Mouse (Mus musculus) layer of hippocampus, postnatal 36 days (tissue): ENCODE measurements at regions not wholly inside any gene's neighbourhood (a gene's known extent, or its start where the extent isn't known, plus 50 kb on each side); places are given as distances from the start of the nearest gene placed in this dataset.
"Not testable (repeated sequence)": the region's sequence is repeated elsewhere in the genome, so short reads cannot be mapped to it uniquely, and the experiment has no call there.

Experiments
- DNase-seq, 2 experiments: peaks; one replicate each; pipeline ENCODE4 v3.0.0; 2022

DNA sequence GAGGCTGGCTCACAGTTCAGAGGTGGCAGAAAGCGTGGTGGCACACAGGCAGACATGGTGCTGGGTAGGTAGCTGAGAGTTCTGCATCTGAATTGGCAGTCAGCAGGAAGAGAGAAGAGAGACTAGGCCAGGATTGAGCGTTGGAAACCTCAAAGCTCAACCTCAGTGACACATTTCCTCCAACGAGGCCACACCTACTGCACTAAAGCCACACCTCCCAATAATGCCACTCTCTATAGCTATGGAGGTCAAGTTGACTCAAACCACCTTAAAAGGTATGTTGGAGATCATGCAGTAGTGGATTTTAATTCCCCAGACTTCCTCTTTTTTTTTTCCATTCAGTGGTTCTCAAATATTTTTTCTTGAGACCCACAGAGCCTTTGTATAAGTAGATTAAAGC is 57.1 kb downstream of the Ccdc54 start:
- DNase-seq, result no peak

DNA sequence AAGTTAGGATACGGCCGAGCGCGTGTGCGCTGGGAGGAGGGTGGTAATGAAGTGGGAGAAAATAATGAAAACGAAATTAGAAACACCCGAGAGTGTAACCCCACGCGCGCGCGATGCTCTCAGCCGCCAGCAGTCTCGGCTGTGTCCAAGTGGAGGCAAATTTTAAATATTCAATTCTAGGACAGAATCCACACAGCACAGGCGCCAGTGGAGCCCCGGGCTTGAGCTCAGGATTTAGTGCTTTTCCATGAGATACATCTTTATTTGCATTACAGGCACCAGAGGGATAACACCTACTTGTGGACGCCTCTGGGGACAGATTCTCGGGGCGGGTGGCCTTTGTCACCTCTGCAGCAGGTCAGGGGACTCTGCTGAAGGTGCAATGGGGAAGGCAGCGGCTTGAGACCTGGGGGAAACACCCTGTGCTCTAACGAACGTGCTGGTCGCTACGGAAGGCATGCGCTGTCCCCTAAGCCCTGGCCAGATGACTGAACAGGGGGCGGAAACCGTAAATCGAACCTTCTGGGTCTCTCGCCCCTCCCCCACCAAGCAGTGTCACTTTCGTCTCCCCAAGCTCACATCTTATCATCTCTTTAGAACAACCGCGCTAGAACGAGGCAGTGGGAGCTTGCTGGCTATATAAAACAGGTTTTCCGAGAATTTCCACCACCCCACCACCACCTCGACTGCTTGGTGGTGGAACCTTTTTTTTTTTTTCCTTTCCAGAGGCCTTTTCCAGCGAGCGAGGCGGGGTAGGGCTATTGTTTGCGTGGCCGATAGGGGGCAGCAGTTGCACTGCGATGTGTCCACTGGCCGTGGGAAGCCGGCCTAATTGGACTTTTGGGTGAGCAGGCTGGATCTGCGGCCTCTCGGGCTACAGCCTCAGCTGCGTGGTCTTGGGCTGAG is 61.2 kb downstream of the Ccdc54 start:
- DNase-seq, result peak; percentile 80 to 82

DNA sequence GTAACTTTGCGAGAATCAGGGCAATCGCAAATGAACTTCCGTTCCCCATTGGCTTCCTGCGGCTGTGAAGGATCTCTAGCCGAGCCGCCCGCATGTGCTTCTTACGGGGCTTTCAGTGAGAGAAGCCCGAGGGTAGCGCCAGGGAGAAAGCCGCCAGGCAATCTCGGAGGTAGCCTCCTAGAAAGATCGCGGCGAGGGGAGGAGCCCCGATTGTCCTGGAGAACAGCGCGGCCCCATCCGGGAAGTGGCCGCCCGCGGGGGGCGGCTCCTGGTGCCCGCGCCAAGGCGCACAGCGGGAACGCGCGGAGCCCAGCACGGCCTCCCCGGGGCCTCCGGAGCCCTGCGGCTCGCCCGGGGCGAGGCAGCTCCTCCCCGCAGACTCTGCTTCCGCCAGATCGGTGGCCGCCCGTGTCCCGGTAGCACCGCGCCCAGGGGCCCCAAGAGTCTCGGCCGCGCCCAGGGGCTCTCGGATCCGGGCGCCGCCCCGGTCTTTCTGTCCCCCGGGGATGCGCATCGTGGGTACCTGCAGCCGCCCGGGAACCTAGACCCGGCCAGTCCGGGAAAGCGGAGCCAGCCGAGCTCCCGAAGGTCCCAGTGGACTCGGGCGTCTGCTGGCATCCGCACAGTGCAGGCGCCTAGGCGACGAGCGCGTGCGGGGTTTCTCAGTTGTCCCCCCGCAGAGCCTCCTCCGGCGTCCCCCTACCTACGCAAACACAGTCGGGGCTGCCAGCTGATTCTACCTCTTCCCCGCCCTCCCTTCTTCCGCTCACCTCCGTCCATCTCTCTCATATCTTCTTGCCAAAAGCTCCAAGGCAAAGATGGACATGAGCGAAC is 62.1 kb downstream of the Ccdc54 start:
- DNase-seq, result peak; percentile 76 to 77

DNA sequence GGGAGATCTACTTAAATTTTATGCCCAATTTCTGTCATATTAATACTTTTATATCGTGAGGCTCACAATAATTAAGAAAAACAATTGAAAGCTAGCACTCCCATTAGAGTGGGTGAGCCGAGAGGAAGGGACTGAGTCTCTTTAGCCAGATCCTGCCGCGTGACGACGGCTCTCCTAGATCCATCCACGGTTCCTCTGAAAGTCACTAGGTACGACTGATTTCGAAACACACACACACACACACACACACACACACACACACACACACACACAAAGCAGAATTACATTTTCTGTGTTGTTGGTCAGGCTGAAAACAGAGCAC is 62.6 kb downstream of the Ccdc54 start:
- DNase-seq, result no peak

DNA sequence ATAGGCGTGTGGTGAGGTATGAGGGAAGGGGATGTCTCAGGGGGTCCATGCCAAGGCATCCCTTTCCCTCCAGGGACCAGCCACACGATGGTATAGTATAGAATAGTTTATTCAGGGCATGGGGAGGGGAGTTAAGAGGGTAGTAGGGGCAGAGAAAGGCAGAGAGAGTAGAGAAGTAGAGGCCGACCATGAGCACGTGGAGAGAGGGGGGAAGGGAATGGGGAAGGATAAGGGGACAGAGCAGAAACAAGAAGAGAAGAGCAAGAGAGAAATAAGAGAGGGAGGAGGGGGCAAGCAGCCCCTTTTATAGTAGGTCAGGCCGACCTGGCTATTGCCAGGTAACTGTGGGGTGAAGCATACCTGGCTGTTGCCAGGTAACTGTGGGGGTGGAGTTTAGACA is 64.0 kb downstream of the Ccdc54 start:
- DNase-seq, result not testable (repeated sequence)

DNA sequence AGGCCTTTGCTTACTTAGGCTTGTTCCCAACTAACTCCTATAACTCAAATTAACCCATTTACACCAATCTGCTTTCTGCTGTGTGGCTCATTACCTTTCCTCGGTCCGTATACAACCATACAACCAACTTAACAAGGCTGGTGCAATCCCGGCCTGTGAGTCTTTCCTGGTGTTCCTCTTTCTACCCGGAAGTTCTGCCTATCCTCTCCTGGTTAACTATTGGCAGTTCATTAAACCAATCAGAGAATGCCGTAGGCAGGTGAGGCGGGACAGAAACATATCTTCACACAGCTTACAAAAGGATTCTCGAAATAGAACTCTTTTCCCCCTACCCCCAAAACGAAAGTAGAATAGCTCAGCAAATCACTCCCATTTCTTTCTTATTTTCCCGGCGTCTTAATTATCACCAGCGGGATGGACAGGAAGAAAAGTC is 65.0 kb downstream of the Ccdc54 start:
- DNase-seq, result no peak

DNA sequence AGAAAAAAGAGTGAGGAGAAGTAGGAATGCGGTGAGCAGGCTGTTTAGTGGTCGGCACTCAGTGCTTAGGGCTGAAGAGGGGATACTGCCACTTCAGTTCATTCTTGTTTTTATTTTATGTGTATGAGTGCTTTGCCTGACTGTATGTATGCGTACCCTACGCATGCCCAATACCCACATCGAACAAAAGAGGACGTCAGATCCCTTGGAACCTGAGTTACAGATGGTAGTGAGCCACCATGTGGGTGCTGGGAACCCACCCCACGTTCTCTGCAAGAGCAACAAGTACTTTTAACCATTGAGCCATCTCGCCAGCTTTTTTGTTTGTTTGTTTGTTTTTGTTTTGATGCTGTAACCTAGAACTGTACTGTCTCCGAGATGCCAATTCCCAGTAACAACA is 65.5 kb downstream of the Ccdc54 start:
- no peak for DNase-seq

DNA sequence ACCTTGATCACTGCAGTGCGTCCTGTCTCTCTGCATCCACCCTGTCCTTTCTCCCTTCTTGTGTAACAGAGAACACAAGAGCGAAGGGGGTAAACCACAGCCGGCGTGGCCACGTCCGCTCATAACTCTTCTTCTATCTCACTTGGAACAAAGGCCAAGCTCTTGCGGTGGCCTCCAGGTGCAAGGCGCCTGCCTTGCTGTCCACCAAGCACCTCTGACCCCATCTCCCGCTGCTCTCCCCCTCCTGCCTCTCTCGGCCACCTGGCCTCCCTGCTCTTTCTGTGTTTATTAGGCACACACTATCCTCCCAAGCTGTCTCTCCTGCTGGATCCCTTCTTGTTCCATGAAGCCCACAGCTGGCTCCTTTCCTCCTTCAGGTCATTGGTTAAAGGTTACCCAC is 71.3 kb downstream of the Ccdc54 start:
- DNase-seq, result no peak

DNA sequence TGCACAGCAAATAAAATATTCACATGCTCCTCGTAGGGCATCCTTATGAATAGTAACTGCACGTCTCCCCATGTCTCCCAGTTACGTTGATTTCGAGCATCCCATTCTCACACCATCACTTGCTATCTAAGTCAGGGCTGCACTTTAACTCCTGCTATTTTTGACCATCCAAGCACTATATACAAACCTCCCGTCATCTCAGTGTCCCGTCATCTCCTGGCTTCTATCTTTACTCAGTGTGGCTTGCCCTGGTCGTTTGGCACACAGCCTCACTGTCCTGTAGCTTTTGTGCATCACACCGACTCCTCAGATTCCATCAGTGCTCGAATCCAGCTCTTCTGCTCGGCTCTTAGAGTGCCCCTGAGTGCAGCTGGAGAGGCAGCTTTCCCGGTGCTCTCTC is 74.4 kb downstream of the Ccdc54 start:
- DNase-seq, result no peak

DNA sequence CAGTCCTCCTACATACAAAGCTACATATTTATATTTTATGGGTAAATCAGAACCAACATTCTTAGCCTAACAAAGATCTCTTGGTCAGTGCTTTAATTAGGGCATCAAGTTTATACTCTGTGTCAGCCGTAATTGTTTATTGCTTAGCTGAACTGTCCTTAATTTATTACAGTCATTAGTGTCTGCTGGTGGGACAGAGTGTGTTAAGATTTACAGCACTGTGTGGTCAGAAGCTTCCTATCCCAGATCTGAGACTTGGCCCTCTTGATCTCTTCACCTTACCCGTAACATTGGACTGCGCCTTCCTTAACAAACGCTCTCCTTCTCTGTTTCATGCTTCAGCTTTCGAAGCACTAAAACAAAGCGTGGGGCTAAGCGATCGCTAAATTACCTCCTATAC is 75.9 kb downstream of the Ccdc54 start:
- no peak for DNase-seq

DNA sequence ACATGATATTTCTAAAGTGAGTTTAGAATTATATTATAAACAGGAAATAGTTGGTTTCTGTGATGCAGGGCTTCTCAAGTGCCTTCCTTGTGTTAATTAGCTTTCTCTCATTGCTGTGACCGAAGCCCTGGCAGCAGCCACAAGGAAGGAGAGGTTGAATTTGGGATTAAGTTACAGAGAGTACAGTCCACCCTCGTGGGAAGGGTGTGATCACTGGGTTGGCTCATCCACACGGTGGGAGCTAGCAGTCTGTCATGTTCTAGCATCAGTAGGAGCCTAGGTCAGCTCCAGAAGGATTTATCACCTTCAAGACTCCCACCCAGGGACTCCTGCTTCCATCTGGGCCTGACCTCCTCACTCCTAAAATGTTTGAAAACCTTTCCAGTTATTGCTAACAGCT is 78.9 kb downstream of the Ccdc54 start:
- DNase-seq, result no peak

DNA sequence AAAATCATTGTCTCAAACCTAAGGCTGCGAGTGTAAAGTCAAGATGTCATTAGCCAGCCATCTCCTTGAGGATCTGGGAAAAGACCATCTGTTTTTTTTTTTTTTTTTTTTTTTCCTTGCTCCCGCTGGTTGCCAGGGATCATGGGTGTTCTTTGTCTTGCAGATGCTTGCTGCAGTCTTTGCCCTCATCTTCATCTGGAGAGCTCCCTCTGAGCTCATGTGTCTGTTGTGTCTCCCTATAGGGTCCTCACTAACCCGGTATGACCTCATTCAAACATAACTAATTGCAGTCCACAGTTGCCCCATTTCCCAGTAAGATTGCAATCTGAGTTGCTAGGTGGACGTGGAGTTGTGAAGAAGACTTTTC is 77.3 kb upstream of the Bbx start:
- no peak for DNase-seq

DNA sequence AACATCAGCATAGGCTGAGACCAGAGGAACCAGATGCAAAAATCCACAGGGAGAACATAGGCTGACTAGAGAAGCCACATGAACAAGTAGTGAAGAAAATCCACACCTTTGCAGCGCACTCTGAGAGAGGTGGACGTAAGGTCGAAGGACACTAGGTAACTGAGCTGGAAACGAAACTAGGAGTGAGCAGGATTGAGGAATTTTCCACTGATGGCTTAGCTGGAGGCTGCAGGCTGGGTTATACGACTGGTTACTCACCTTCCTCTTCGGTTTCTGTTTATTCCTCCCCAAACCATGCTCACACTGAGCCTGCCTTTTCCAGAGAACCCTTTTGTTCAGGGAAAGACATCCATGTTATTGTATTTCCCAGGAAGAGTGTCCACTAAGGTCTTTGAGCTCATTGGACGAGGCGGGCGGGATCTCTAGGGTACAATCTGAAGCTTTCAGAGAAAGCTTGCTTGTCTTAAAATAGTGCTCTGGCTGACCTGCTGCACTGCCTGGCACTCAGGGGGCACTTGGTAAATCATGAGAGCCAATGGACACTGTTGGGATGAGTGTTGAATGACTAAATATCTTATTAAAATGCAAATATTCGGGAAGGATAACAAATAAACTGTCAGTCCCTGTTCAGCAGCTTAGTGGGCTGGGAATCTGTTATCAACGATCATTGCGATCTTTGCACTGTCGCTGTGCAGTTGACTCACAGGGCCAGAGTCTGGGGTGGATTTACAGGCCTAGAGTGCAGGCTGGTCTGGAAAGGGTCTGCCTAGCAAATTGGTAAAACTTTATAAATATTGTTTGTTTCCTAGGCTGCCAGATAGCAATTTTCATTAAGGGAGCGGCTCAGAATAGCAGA is 76.7 kb upstream of the Bbx start:
- no peak for DNase-seq

DNA sequence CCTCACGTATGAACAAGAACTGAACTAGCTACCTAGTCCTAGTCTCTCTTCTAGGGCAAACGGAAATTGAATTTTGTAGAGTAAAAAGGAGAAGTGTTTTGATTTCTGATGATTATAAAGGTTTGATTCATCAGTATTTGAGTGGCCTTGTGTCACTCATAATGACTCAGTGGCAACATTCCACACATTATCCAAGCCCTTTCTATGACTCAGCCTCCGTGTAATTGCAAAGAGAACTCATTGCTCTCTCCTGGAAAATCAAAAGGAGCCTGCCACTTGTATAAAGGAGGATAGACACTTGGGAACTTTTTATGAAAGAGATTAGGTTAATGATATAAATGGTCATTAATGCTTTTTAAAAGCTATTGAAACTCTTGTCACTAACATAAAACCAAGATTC is 72.4 kb upstream of the Bbx start:
- no peak for DNase-seq

DNA sequence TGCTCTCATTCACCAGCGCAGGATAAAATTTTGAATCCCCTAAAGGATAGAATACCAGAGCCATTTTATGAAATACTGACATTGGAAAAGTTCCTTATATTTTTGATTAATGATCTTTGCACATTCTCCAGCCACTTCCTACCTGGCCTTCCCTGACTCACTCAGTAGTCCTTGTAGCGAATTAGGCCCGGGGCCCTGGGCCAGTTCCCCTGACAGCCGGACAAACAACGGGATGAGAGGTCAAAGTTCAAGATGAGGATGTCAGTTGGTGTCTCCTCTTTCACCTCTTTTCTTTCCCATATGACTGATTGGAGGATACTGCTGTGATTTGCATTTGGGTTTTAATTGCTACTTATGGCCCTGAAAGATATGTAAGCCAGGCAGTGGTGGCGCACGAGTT is 66.7 kb upstream of the Bbx start:
- no peak for DNase-seq

DNA sequence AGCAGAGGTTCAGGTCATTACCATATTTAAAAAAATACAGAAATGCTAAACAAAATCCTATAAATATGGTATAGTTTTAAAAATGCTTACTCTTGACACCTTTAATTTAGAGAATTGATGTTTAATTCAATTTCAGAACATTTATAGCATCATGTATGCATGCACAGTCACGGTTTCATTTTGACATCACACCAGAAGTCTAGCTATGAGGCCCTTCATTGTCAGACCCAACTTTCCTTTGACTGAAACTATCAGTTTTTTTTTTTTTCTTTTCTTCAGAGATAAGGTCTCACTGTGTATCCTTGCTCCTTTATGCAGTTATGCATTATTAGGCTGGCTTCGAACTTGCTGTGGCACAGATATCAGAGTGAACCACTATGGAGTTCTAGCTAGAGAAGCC is 61.5 kb upstream of the Bbx start:
- DNase-seq, result no peak

DNA sequence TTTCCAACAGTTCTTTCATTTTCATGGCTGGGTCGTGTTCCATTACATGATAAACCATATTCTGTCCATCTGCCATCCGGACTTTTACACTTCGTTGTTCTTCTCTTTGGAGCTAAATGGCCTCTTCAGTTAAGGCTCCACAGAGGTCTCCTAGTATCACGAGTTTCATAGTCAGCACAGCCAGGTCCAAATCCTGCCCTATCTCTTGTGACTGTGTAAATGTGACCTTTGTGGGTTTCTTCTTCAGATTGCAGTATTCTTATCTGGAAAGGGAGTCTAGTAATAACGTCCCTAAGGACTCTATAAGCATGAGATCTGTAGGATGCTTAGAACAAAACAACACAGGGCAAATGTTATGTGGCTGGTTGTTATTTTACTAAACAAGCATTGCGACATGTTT is 57.1 kb upstream of the Bbx start:
- no peak for DNase-seq

DNA sequence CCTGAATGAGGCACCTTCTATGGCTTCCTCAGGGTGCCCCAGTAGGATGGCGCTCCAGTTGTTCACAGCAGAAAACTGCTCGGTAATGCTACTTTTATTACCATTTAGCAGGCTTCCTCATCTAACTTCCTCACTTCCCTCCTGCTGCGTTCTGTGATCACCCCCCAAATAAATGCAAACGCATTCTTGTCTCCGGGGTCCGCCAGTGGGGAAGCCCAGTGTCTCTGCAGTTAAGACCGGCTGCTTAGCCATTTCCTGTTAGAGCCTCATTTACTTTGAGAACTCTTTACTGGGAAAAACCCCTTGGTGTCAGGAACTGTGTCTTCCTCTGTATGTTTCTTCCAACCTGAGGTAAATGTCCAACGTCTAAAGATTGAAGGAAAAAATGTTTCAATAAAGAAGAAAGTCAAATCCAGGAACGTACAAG is 50.2 kb upstream of the Bbx start:
- DNase-seq, result no peak
